Mouse (Mus musculus): ENCODE results near the gene Pgm2l1.

DNA sequence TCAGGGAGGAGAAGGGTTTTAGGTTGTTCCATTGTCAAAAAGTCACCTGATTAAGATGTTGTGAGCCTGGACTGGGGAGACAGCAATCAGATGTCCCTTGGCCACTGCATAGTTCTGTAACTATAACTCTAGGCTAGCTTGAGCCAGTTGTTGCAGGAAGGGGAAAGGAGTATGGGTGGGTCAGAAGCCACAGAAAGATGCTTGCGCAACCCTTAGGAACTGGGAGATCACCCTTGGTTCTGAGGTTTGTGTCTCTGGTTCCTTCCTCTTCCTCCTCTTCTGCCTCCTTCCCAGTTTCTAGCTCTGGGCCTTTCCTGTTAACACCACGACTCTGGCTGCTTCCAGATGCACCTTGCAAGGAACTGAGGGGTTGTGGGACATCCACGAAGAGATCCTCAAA lies 44.8 kb upstream of the Pgm2l1 start:
- TF ChIP-seq MYOG (IDR thresholded peaks at IDR 0.05; ENCODE audit: control insufficient read depth, extremely low read depth, insufficient read length) (no peak), USF1 (IDR thresholded peaks at IDR 0.05; ENCODE audit: low read depth) (no peak), CTCF (IDR thresholded peaks at IDR 0.05; ENCODE audit: control insufficient read depth, insufficient read depth, insufficient read length) (no peak), MYOD1 (IDR thresholded peaks at IDR 0.05; ENCODE audit: control insufficient read depth, insufficient read length, low read depth) (no peak)
